Mouse (Mus musculus): Measurements from ENCODE around the gene Gpr62. TPM values are rescaled to one million over a fixed set of nuclear protein-coding genes. Genes with fewer than 3 reads are reported as not detected.
"Not testable (repeated sequence)": the region's sequence is repeated elsewhere in the genome, so short reads cannot be mapped to it uniquely, and the experiment has no call there.

The Gpr62 gene
- under 1 TPM in 1 of 2 experiments, not detected in 1; 0.12 TPM for total RNA-seq (2021)

GRCm38 (mm10) chr9:106465571-106466200, at the start of gene Gpr62:
Gpr62 (minus strand) TSS chr9:106465938.
- DNase-seq, result peak in 1 of 2 experiments; percentile 31
- intact Hi-C loops (cut with DNase I), result no loop called here

- DNase-seq, result no peak
- intact Hi-C loops (cut with DNase I), result no loop called here
Observed at GRCm38 (mm10) chr9:106514273-106514672, 48.5 kb upstream of the Gpr62 start, which contains the start of gene Iqcf5. Iqcf5 (plus strand) TSS chr9:106514573.

GRCm38 (mm10) chr9:106513566-106513965, 47.8 kb upstream of the Gpr62 start:
- intact Hi-C loops (cut with DNase I), result no loop called here

GRCm38 (mm10) chr9:106512729-106513450, 47.2 kb upstream of the Gpr62 start:
- peak; percentile 6 to 24 for DNase-seq
- intact Hi-C loops (cut with DNase I), result no loop called here

More at GRCm38 (mm10) chr9:106513566-106513965, 47.8 kb upstream of the Gpr62 start:
- no peak for DNase-seq

- intact Hi-C loops (cut with DNase I), result no loop called here
- DNase-seq, result no peak
Observed at GRCm38 (mm10) chr9:106509356-106509755, 43.6 kb upstream of the Gpr62 start.

- DNase-seq, result no peak
- intact Hi-C loops (cut with DNase I), result no loop called here
Observed at GRCm38 (mm10) chr9:106504246-106504645, 38.5 kb upstream of the Gpr62 start.

- DNase-seq, result no peak
- intact Hi-C loops (cut with DNase I), result no loop called here
Observed at GRCm38 (mm10) chr9:106501846-106502245, 36.1 kb upstream of the Gpr62 start.

- intact Hi-C loops (cut with DNase I), result no loop called here
- DNase-seq, result no peak
Observed at GRCm38 (mm10) chr9:106499667-106500066, 33.9 kb upstream of the Gpr62 start, which contains the start of gene Iqcf1. Iqcf1 (plus strand) TSS chr9:106499967.

GRCm38 (mm10) chr9:106487602-106488001, 21.9 kb upstream of the Gpr62 start:
- intact Hi-C loops (cut with DNase I); DNase-seq: not testable (repeated sequence)

GRCm38 (mm10) chr9:106485076-106485475, 19.3 kb upstream of the Gpr62 start:
- intact Hi-C loops (cut with DNase I), result no loop called here

GRCm38 (mm10) chr9:106483606-106484005, 17.9 kb upstream of the Gpr62 start:
- no peak for DNase-seq
- intact Hi-C loops (cut with DNase I), result no loop called here

More at GRCm38 (mm10) chr9:106485076-106485475, 19.3 kb upstream of the Gpr62 start:
- DNase-seq, result no peak

GRCm38 (mm10) chr9:106483136-106483535, 17.4 kb upstream of the Gpr62 start:
- intact Hi-C loops (cut with DNase I), result no loop called here
- no peak for DNase-seq

- no peak for DNase-seq
- intact Hi-C loops (cut with DNase I), result no loop called here
Observed at GRCm38 (mm10) chr9:106482578-106483115, 16.9 kb upstream of the Gpr62 start.

GRCm38 (mm10) chr9:106481676-106482075, 15.9 kb upstream of the Gpr62 start:
- intact Hi-C loops (cut with DNase I), result no loop called here

GRCm38 (mm10) chr9:106481075-106481474, 15.3 kb upstream of the Gpr62 start:
- DNase-seq, result no peak
- intact Hi-C loops (cut with DNase I), result no loop called here

More at GRCm38 (mm10) chr9:106481676-106482075, 15.9 kb upstream of the Gpr62 start:
- no peak for DNase-seq

GRCm38 (mm10) chr9:106480541-106480940, 14.8 kb upstream of the Gpr62 start:
- DNase-seq, result no peak
- intact Hi-C loops (cut with DNase I), result no loop called here

- intact Hi-C loops (cut with DNase I), result loop anchor here (5.0 kb wide), 1 partner anchor 171 kb away; no protein-coding TSS in a partner anchor
- peak in 1 of 2 experiments; percentile 1 for DNase-seq
Observed at GRCm38 (mm10) chr9:106478101-106478500, 12.4 kb upstream of the Gpr62 start.

- DNase-seq, result no peak
- intact Hi-C loops (cut with DNase I), result loop anchor here (2.0 to 5.0 kb wide), 3 partner anchors 49 to 195 kb away; partner anchors contain the start of gene Rpl29
Observed at GRCm38 (mm10) chr9:106477649-106478048, 11.9 kb upstream of the Gpr62 start.

GRCm38 (mm10) chr9:106476924-106477484, 11.3 kb upstream of the Gpr62 start, which contains the start of gene Parp3:
Parp3 (minus strand) TSS chr9:106476949.
- DNase-seq, result peak; percentile 99 to 100
- intact Hi-C loops (cut with DNase I), result loop anchor here (1.0 to 5.0 kb wide), 4 partner anchors 29 to 194 kb away; partner anchors contain the start of gene Rpl29

GRCm38 (mm10) chr9:106476002-106476923, 10.5 kb upstream of the Gpr62 start:
- intact Hi-C loops (cut with DNase I), result loop anchor here (1.0 to 5.0 kb wide), 4 partner anchors 28 to 193 kb away; partner anchors contain the start of gene Rpl29
- peak; percentile 83 to 84 for DNase-seq
